Mouse (Mus musculus) myocyte (in vitro differentiated cells): ENCODE results near the gene Arhgef18.

Source experiments
- E2F4 ChIP-seq: IDR thresholded peaks from one replicate; pipeline ENCODE4 v1.6.1; 2011; ENCODE audit warnings: mild to moderate bottlenecking, control low read depth, moderate library complexity; ENCODE audit not compliant: insufficient read depth
- MAX ChIP-seq: IDR thresholded peaks from one replicate; pipeline ENCODE4 v1.6.1; 2011; ENCODE audit warnings: low read depth, mild to moderate bottlenecking, control low read depth
- POLR2A ChIP-seq: IDR thresholded peaks from one replicate; pipeline ENCODE4 v1.6.1; 2011; ENCODE audit warnings: low read depth, mild to moderate bottlenecking, control low read depth, moderate library complexity; ENCODE audit not compliant: insufficient read length
- USF1 ChIP-seq: IDR thresholded peaks from one replicate; pipeline ENCODE4 v1.6.1; 2011; ENCODE audit warnings: low read depth, mild to moderate bottlenecking, control low read depth, moderate library complexity

DNA sequence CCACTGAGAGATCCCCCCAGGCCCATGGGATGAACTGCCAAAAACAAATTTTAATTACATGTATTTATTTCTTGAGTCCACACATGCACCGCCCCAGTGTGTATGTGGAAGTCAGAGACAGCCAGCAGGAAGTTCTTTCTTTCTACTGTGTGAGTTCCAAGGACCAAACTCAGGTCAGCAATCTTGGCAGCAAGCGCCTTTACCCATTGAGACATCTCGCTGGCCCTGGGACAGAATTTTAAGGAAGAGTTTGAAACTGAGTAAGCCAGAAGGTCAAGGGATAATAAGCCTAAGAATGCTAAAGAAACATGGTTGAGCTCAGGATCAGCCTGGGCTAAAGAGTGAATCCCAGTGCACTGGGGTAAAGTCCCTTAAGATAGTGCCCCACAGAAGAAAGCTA is 4.8 kb downstream of the Arhgef18 start:
- no peak for TF ChIP-seq POLR2A
- no peak for TF ChIP-seq USF1
- no peak for TF ChIP-seq E2F4
- no peak for TF ChIP-seq MAX
